Mouse (Mus musculus) left cerebral cortex, postnatal 4 days (tissue): ENCODE results near the gene Slc20a1. TPM values are rescaled to one million over a fixed set of nuclear protein-coding genes. Genes with fewer than 3 reads are reported as not detected.
A peak's percentile ranks its signal among the peaks of the same experiment; 100 is the strongest.

ENCODE experiments used
- DNase-seq: peaks from one replicate; pipeline ENCODE4 v3.0.0-alpha.2; 2022
- intact Hi-C: fragments of 180-260 bp; cut with DNase I; formaldehyde crosslinking; loops from one replicate; pipeline ENCODE4 v1.15.1; 2025
- total RNA-seq, 2 experiments: library from RNA; stranded (reverse); gene quantifications; 2 replicates each; pipeline ENCODE4 v1.2.3; 2021

The Slc20a1 gene
- total RNA-seq, 2 experiments from 2014 or later = 109 to 111 TPM

DNA sequence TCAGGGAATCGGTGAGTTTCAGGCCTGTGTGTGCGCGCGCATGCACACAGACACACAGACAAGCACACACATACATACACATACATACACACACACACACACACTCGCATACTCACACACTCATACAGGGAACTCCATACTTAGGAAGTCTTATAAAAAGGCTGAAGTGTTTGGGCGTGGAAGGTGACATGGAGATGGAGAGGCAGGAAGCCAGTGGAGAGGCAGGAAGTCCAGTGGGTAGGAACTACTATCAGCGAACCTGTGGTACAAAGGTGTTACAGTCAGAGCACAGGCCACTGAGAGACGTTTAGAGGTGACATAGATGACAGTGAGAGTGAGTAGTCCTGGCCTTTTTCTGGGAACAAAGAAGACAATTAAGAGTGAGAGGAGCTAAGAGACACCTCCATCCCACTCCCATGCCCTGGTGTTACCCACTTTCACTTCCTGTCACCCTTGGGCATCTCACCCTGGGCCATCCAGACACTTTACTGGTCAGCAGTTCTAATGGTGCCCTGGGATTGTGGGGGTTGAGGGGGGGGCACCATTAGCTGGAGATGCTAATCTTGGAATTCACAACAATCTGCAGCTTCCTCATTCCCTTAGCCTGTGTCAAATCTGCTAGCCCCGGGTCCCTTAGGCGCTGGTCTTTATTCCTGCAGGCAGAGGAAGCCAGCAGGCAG is 12.8 kb upstream of the Slc20a1 start:
- no peak for DNase-seq
- intact Hi-C loops = no loop called here

DNA sequence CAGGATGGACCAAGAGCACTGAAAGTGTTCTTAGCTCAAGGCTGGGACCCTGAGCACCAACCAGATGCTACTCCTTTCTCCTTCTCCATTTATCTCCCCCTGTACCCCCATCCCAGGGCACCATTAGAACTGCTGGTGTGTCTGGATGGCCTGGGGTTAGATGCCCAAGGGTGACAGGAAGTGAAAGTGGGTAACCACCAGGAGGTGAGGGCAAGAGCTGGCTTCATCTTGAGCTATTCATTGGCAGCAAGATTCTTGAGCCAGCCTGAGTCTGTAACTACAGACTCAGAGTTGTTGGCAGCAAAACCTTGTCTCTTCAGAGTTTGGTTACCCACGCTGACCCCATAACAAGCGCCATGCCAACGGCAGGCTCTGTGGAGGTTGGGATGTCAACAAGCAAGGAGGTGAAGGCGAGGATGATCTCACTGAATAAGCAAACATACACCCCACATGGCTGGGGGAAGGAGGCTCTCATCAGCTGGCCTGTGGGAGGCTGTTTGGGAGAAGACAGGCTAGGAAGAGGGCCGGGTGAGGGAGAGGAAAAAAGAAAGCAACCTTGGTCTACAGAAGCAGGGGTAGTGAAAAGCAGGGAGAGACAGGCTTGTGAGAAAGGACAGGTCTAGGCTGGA is 12.2 kb upstream of the Slc20a1 start:
- no peak for DNase-seq
- intact Hi-C loops = no loop called here

DNA sequence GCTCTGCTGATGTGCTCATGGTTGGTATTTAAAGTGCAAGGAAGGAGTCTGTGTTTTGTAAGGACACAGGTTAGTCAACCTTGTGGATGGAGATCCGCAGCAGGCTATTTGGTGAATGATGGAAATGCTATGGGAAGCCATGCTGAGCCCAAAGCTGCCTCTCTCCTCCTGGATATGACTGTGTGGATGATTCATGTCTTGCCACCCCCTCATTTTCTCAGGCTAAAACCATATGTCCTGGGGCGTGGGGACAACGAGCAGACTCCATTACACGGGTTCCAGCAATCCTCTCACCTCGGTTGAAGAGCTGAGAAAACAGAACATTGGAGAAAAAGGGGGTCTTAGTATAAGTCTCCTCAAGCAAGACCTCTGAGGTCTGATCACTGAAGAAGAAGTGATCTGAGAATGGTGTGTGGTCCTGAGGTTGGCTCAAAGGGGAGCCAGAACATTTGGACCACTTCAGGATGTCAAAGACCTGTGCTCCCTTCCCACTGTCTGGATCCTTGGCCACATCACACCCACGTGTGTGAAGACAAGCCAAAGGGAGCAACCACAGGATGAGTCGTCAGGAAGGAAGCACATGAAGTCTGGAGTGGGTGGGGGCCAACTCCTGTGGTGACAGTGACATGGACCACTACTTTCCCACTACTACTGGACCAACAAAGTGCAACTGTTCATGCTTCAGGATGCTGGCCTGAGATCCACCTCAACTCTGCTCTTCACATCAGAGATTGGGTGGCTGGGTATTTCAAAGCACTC is 6.0 kb upstream of the Slc20a1 start:
- no peak for DNase-seq
- intact Hi-C loops = no loop called here

DNA sequence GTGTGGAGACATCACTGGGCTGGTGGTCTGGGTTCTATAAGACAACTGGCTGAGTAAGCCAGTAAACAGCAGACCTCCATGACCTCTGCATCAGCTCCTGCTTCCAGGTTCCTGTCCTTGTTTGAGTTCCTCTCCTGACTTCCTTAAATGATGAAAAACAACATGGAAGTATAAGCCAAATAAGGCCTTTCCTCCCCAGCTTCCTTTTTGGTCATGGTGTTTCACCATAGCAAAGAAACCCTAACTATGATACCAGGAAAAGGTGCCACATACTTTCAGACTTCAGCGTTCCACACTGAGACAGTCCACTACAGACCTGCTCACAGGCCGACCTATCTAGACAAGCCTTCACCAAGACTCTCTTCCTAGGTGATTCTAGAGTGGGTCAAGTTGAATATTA is 2.2 kb upstream of the Slc20a1 start:
- intact Hi-C loops = no loop called here
- no peak for DNase-seq

DNA sequence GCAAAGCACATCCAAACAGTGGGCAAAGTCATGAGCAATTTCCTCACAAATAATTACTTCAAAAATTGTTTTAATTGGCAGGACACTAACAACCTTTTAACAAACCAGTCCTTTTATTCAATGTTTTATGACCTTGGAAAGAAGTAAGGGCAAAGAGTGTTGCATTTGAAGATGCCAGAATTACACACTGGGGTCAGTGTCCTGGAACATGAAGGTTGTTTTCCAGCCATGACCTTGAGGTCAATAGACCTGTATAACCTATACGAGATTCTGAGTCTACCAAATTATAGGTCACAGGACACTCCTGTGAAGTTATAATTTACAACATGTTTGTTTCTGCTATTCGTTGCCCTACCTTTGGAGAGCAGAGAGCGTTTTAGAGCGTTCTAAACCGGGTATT is 1.4 kb upstream of the Slc20a1 start:
- no peak for DNase-seq
- intact Hi-C loops = no loop called here

DNA sequence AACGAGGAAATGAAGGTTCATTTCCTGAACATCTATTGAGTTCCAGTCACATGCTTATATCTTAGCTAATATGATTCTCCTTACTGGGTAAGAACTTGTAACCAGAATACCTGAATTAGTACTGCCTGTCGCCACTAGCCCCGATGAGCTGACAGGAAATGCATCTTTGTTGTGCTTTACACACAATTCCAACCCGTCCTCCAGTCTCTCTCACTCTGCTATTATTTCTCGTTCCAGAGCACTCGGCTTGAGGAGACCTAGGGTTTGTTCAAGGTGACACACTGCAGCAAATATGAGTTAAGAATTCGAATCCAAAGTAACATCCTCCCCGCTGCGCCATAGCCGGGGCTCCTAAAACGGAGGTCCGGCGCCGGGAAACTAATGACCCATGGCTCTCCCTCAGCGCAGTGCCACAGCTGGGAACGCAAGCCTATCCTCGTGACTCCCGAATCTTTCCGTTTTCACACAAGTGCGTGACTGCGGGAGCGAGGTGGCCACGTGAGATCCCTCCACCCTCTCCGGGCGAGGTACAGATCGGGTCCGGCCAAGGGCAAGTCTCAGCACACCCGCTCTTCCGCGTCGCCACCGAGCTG is 625 bp upstream of the Slc20a1 start:
- intact Hi-C loops = no loop called here
- DNase-seq = no peak

DNA sequence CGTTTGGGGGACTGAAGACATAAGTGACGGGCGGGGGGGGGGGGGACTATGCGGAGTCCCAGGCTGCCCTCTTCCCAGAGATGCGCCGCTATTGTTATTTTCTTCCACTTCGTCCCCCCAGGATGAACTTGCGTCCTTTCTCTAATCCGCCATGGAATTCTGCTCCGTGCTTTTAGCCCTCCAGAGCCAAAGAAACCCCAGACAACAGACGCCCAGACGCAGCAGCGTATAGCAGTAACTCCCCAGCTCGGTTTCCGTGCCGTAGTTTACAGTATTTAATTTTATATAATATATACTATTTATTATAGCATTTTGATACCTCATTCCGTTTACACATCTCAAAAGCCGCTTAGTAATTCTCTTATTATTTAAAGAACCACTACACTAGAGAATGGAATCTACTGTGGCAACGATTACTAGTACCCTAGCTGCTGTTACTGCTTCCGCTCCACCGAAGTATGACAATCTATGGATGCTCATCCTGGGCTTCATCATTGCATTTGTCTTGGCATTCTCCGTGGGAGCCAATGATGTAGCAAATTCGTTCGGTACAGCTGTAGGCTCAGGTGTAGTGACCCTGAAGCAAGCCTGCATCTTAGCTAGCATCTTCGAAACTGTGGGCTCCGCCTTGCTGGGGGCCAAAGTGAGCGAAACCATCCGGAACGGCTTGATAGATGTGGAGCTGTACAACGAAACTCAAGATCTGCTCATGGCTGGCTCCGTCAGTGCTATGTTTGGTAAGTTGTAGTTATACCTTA is 943 bp downstream of the Slc20a1 start:
- intact Hi-C loops = loop anchor here (5.0 kb wide), 1 partner anchor 77 kb away; no protein-coding TSS in a partner anchor
- peak; percentile 16 for DNase-seq

DNA sequence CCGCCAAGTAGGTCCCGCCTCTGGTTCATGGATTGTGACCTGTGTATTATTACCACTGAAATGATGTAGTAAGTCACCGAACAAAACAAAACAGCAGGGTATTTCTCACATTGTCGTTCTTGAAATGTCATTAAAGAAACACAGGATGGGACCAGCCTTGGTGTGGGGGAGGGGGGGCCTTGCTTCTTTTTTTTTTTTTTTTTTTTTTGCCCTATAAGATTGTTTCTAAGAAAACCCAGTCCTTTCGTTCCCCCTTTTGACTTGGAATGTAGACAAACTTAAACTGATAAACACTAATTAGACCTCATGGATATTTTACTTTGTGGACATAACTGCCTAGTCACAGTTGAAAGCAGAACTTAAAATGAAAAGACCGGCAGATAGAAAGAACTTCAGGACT is 6.4 kb downstream of the Slc20a1 start:
- intact Hi-C loops = loop anchor here (5.0 kb wide), 1 partner anchor 83 kb away; no protein-coding TSS in a partner anchor
- no peak for DNase-seq

DNA sequence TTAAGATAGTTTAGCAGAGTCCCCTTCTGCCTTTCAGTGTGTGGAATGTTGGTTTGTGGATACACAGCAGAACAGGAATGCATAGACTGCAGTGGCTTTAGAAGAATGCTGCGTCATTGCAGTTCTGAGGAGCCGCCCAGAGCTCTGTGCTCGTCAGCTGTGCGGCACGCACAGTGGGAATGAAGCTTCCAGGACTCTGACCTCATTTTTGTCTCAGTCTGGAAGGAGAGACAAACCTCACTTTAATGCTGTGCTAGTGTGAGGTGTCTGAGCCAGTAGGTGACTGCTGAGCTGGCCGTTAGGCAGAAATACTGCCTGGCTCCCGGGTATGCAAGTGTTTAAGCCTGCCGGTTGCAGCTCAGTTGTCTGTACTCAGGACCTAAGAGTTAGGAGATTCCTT is 8.3 kb downstream of the Slc20a1 start:
- intact Hi-C loops = no loop called here
- DNase-seq = no peak

DNA sequence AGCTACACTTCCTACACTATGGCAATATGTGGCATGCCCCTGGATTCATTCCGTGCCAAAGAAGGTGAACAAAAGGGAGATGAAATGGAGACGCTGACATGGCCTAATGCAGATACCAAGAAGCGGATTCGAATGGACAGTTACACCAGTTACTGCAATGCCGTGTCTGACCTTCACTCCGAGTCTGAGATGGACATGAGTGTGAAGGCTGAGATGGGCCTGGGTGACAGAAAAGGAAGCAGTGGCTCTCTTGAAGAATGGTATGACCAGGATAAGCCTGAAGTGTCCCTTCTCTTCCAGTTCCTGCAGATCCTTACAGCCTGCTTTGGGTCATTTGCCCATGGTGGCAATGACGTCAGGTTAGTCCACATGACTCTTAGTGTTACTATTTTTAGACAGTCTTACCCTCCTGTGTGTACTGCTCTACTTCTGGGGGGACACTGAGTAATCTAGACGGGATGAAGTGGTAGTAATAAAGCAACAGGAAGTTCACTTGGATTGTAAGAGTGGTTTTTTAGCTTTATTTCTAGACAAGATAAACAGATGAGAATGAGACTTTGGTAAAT is 9.7 kb downstream of the Slc20a1 start:
- intact Hi-C loops = no loop called here
- no peak for DNase-seq

DNA sequence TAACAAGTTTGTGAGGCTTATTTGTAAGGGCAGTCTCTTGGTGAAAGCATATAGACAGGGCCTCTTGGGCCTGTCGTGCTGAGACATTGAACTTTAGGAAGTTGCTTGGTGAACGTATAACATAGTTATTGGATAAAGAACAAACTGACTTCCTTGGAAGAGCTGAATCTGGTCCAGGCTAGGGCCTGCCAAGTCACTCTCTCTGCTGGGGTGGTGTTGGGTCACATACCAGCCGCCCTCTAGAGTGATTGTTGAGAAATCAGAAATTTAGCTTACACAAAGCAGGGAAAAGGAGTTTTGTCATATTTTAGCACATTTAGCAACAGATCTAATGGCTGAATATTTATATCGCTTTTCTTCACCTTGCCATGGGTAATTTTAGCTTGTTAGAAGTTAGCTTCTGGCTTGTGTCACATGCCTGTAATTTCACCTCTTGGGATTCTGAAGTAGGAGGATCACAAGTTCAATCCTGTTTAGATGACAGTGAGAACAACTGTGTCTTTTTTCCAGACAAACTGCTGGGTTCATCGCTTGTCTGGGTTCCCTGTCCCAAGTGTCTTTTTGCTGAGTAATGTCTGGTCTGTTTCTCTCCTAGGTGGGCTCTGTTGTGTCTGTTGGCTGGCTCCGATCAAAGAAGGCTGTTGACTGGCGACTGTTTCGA is 11.7 kb downstream of the Slc20a1 start:
- intact Hi-C loops = no loop called here
- no peak for DNase-seq

DNA sequence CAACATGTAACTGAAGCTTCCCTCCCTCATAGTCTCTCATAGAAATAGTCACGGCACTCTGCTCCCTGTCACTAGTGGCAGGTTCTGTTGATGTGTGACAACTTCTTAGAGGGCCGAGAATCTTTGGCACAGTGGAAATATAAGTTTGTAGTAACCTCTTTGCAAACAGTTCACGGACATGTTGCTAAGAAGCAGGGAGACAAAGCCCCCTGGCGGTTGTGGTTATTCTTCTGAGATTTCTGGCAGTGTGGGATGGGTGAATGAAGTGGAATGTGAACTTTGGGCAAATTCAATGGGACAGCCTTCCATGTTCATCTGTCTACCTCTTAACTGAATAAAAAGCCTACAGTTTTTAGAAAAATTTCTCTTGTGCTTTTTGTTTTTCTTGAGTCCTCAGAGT is 12.7 kb downstream of the Slc20a1 start:
- intact Hi-C loops = no loop called here
- DNase-seq = peak; percentile 40

DNA sequence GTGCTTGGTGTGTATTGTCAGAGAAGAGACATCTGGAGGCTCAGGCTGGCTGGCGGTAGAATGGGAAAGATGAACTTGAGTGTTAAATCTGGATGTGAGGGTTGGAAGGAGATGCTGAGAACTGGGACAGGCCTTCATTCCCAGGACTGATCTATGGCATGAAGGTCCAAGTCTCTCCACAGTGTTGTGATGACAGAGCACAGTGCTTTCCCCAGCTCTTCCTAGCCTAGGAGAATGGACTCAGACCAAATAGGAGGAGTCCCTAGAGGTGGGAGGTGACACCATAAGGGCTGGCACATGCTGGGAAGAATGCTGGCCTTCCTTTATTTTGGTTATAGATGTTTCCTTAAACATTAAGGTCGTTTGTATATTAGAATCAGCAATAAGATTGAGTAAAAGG is 13.4 kb downstream of the Slc20a1 start:
- intact Hi-C loops = no loop called here
- DNase-seq = no peak

DNA sequence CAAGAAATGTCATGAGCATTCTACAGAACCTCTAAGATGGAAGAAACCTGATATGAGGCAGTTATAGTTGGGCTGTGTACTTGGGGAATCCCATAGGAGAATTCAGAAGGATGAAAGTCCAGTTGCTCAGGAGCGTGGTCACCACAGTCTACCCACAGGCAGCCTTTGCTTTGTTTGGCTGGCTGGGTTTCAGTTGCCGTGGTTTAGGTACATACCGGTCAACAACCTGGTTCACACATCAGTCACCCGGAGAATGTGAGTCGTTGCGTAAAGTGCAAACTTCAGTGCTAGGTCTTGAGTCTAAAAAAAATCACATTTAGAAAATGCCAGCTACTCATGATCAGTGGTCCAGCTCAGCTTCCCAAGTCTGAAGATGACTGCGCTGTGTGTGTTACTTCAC is 14.0 kb downstream of the Slc20a1 start:
- no peak for DNase-seq
- intact Hi-C loops = no loop called here

DNA sequence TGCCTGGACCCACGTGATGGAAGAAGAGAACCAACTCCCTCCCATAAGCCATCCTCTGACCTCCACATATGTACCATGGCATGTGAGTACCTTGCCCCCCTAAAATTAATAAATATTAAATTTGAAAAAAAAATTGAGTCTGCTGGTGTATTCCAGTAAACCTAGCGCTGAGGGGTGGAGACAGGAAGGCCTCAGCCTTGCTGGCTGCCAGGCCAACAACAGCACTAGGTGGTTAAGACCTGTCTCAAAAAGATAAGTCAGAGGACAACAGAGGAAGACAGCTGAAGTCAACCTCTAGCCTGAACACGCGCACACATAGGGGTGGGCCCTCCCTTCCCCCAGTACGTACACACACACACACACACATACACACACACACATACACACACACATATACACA is 16.2 kb downstream of the Slc20a1 start:
- DNase-seq = no peak
- intact Hi-C loops = no loop called here

DNA sequence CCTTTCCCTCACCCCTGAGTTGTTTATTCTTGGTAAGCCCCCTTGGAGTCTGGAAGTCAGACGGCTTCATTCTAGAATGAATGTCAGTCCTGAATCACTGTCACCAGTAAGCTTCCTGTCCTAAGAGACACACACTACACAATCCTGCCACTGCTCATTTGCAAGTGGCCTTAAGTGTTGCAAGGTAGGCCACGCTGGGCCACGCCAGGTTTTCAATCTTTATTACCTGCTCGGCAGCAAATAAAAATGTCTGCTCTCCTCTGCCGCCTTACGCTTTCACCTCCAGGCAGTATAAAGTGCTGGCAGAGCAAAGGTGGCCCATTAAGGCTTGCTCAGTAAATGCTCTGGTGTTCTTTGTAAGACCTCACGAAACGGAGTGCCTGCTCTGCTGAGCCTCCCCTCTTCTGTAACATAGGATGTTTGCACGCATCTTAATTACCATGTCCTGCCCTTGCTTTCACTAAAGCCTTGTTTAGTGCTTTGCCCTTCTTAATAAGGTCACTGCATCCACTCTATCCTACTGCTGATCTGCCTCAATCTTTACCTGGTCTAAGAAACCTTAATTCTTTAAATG is 19.1 kb downstream of the Slc20a1 start:
- no peak for DNase-seq
- intact Hi-C loops = no loop called here

DNA sequence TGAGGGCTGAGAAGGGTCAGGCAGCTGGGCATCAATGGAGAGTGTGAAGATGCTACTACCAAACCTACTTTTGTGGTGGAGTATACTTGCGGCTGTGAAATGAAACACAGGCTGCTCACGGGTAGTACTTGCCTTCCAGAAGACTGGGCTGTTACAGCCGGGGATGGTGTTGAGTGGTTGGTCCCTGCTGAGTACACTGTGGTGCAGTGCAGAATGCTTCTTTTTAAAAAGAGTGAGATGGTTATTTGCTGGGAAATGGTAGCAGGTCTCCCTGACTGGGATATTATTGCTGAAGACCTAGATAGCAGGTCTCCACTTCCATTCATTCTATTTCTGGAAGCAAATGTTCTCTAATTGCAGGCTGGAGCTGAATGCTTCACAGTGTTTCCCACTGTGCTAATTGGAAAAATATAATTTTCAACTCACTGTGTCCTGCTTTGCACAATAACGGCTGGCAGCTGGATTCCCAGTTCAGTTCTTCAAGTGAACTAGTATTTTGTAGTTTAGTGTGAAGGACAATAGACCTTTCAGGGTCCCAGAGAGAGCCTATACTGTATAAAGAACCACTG is 20.1 kb downstream of the Slc20a1 start:
- no peak for DNase-seq
- intact Hi-C loops = no loop called here

DNA sequence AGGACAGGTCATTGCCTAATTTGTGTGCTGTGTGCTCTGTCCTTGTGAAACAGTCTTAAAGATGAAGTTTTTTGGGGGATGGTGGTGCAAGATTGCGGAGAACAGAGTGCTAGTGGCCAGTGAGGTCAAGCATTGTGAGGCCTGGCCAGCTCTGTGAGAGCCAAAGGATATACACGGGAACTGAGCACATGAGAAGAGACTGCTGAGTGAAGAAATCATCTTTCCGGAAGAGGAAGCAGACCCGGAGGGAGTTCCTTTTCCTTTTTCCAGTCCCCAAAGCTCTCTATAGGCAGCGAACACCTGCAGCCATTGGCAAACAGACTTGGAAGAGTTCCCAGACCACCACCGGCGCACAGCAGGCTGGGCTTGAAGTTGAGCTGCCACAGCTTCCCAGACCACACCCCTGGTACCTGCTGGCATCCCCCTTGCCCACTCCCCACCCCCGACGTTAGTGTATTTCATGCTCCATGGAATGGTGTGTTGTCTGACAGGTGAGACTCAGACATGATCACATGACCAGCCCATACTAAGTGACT is 22.6 kb downstream of the Slc20a1 start:
- DNase-seq = no peak
- intact Hi-C loops = no loop called here

DNA sequence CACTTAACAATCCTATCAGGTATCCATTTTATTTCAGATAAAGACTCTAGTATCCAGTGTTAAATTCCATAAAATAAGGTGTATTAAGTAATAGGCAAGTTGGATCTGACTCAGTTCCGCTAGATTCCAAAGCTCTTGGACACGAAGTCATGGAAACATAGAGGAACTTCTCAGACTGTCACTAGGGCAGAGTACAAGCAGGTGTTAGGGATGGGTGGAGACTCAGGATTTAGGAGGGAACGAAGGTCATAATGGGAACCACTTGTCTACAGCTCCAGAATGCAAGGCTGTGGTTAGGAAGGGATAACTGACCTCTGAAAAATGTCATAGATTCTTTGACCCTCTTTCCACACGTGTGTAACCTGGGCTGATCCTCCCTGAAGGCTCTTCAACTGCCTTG is 25.6 kb downstream of the Slc20a1 start:
- intact Hi-C loops = no loop called here
- no peak for DNase-seq
